Mouse (Mus musculus) heart, embryonic 14.5 days (tissue): ENCODE data around the gene Slc2a4. TPM values are rescaled to one million over a fixed set of nuclear protein-coding genes. Genes with fewer than 3 reads are reported as not detected.

Experiments
- ATAC-seq: fragments of 200-750 bp; cut with Nextera tagmentation; 2 replicates; pipeline ENCODE4 v1.8.0; 2017; ENCODE audit warnings: low read depth, moderate TSS enrichment; ENCODE audit not compliant: insufficient number of reproducible peaks, insufficient read depth, low FRiP score
- H3K27ac ChIP-seq, 2 experiments: fragments of 200-500 bp in 1 of 2; fragments of 300-500 bp in 1 of 2; sonication (generic) in 1 of 2; replicated peaks in 1 of 2; 2 replicates each; pipeline ENCODE4 v1.5.1; 2012 to 2014; ENCODE audit warnings: low read depth in 2 of 2, low read length in 2 of 2, control low read depth in 1 of 2, mild to moderate bottlenecking in 1 of 2, mixed read lengths in 1 of 2; ENCODE audit not compliant: control insufficient read depth in 1 of 2, insufficient read depth in 1 of 2
- H3K27me3 ChIP-seq: fragments of 300-500 bp; sonication (generic); 2 replicates; pipeline ENCODE4 v1.6.1; 2014; ENCODE audit warnings: mild to moderate bottlenecking, low read length, control low read depth; ENCODE audit not compliant: control insufficient read depth, insufficient read depth
- H3K36me3 ChIP-seq: fragments of 300-500 bp; sonication (generic); 2 replicates; pipeline ENCODE4 v1.6.1; 2014; ENCODE audit warnings: mild to moderate bottlenecking, control low read depth, low read length, mixed read lengths; ENCODE audit not compliant: control insufficient read depth, insufficient read depth
- H3K4me1 ChIP-seq, 2 experiments: fragments of 200-500 bp in 1 of 2; fragments of 300-500 bp in 1 of 2; sonication (generic) in 1 of 2; 2 replicates each; pipeline ENCODE4 v1.6.1; 2012 to 2014; ENCODE audit warnings: low read length in 2 of 2, control low read depth in 1 of 2, mixed read lengths in 1 of 2; ENCODE audit not compliant: control insufficient read depth in 2 of 2, insufficient read depth in 2 of 2
- H3K4me2 ChIP-seq: fragments of 300-500 bp; sonication (generic); 2 replicates; pipeline ENCODE4 v1.6.1; 2014; ENCODE audit warnings: mild to moderate bottlenecking, low read length
- H3K4me3 ChIP-seq, 2 experiments: fragments of 200-500 bp in 1 of 2; fragments of 300-500 bp in 1 of 2; sonication (generic) in 1 of 2; 2 replicates each; pipeline ENCODE4 v1.5.1; 2012 to 2014; ENCODE audit warnings: low read length in 2 of 2, mild to moderate bottlenecking in 2 of 2, control low read depth in 1 of 2, low read depth in 1 of 2, moderate library complexity in 1 of 2; ENCODE audit not compliant: control insufficient read depth in 1 of 2, insufficient read depth in 1 of 2
- H3K9ac ChIP-seq: fragments of 300-500 bp; sonication (generic); 2 replicates; pipeline ENCODE4 v1.6.1; 2014; ENCODE audit warnings: mild to moderate bottlenecking, low read length
- H3K9me3 ChIP-seq: fragments of 300-500 bp; sonication (generic); 2 replicates; pipeline ENCODE4 v1.6.1; 2016; ENCODE audit warnings: low read length, control low read depth; ENCODE audit not compliant: control insufficient read depth
- WGBS: fragments of 180-500 bp; shearing (Covaris S2); extraction: QIAGEN DNeasy Blood & Tissue Kit; methylation state at CpG from one replicate; pipeline ENCODE4 v1.1.7; 2014; 5-methylcytosine and 5-hydroxymethylcytosine counted together
- polyA plus RNA-seq: library from polyadenylated mRNA; unstranded; fragments of >200 nt; fragmentation: Nextera tagmentation; extraction: Ambion mirVana; gene quantifications from 2 replicates; pipeline ENCODE4 v1.2.1, GENCODE M21; 2014

Gene Slc2a4
- polyA plus RNA-seq, 1 experiment from 2014 or later = 28.5 TPM

DNA sequence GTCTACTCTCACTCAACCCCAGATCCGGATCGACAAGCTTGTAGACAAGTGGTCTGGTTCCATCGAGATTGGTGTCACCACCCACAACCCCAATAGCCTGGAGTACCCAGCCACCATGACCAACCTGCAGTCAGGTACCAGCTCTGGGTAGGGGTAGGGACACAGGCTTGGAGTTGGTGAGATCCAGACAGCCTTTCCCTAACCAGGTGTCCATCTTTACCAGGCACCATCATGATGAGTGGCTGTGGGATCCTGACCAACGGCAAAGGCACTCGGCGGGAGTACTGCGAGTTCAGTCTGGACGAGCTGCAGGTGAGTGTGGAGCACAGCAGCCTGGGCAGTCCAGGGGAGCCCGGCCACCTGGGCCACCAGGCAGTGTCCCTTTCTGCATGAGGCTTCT, 43.7 kb downstream of the Slc2a4 start:
- H3K9ac ChIP-seq = no peak overlapping the region
- peaks cover 64% of the 10 kb centered on the region for H3K36me3 ChIP-seq
- WGBS = 91% methylated on average over 9 of the region's 9 CpGs

DNA sequence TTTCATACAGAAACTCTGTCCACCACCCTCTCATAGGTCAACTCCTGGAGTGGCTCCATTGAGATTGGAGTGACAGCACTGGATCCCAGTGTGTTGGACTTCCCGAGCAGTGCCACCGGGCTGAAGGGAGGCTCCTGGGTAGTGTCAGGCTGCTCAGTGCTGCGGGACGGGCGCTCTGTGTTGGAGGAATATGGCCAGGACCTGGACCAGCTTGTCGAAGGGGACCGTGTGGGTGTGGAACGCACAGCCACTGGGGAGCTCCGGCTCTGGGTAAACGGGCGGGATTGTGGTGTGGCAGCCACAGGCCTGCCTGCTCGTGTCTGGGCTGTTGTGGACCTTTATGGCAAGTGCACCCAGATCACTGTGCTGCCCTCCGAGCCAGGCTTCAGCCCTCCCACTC, 45.0 kb downstream of the Slc2a4 start:
- Histone ChIP-seq H3K36me3 (peaks cover 51% of the 10 kb centered on the region), H3K27ac (no peak overlapping the region), H3K9ac (peak overlapping the region; percentile 94), H3K4me1 (peaks cover 14 to 27% of the 10 kb centered on the region in 2 experiments), H3K27me3 (no peaks in the 10 kb centered on the region), H3K9me3 (no peaks in the 10 kb centered on the region), H3K4me2 (peak overlapping the region; percentile 99), H3K4me3 (peak overlapping the region in 1 of 2 experiments; percentile 85; a peak in 1 of 4 replicates)
- 83% methylated on average over 13 of the region's 13 CpGs for WGBS
- ATAC-seq = no peak

More for the DNA sequence above, 43.7 kb downstream of the Slc2a4 start:
- Histone ChIP-seq H3K4me1 (peaks cover 13 to 19% of the 10 kb centered on the region in 2 experiments), H3K9me3 (no peaks in the 10 kb centered on the region), H3K4me3 (no peak overlapping the region), H3K27me3 (no peaks in the 10 kb centered on the region), H3K4me2 (no peak overlapping the region), H3K27ac (no peak overlapping the region)
- no peak for ATAC-seq

DNA sequence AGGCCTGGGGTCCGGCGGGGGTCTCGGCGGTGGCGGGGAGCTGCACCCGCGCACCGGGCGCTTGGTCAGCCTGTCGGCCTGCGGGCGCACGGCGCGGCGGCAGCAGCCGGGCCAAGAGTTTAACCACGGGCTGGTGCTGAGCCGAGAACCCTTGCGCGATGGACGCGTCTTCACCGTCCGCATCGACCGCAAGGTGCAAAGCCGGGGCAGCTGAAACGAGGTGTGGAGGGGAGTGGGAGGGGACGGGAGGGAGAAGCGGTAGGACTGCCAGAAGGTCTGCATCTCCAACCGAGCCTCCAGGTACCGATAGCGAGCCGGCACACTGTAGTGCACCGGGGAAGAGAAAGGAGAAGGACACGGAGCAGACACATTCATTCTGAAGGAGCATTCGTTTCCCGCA, 46.0 kb downstream of the Slc2a4 start:
- peaks cover 41% of the 10 kb centered on the region for H3K36me3 ChIP-seq
- no peaks in the 10 kb centered on the region for H3K27me3 ChIP-seq
- peaks cover 14 to 27% of the 10 kb centered on the region in 2 experiments for H3K4me1 ChIP-seq
- H3K9me3 ChIP-seq = no peaks in the 10 kb centered on the region
- H3K4me2 ChIP-seq = peak overlapping the region; percentile 99
- WGBS = under 1% methylated on average over 38 of the region's 39 CpGs
- H3K4me3 ChIP-seq = peak overlapping the region; percentile 71 to 85
- peak overlapping the region; percentile 94 for H3K9ac ChIP-seq
- no peak for ATAC-seq
- peak overlapping the region; percentile 31 to 94 for H3K27ac ChIP-seq

DNA sequence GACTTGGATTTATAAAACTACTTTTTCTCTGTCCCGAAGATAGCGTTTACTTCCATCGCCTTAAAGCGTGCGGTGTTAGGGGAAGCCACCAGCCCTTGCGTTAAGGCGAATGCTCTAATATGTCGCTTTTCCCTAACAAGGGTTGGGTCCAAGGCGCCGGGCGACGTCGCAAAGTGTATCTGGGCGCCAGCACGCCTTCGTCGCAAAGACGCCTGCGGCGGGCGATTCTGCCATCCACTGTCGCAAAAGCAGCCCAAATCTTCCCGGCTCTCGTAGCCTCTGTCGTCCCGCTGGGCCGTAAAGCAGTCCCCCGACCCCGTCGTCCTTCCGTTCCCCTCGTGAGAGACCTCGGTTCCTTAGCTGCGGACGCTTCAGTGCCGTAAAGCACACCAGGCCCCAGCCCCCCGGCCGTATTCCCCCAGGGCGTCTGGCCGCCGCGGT, 46.6 kb downstream of the Slc2a4 start:
- peak overlapping the region; percentile 99 for H3K4me2 ChIP-seq
- peak overlapping the region; percentile 94 for H3K9ac ChIP-seq
- H3K9me3 ChIP-seq = no peaks in the 10 kb centered on the region
- under 1% methylated on average over 42 of the region's 42 CpGs for WGBS
- peaks cover 14 to 27% of the 10 kb centered on the region in 2 experiments for H3K4me1 ChIP-seq
- H3K27ac ChIP-seq = peak overlapping the region; percentile 94 to 99
- H3K36me3 ChIP-seq = peaks cover 35% of the 10 kb centered on the region
- peak overlapping the region; percentile 71 to 85 for H3K4me3 ChIP-seq
- ATAC-seq = peak; percentile 74
- no peaks in the 10 kb centered on the region for H3K27me3 ChIP-seq

DNA sequence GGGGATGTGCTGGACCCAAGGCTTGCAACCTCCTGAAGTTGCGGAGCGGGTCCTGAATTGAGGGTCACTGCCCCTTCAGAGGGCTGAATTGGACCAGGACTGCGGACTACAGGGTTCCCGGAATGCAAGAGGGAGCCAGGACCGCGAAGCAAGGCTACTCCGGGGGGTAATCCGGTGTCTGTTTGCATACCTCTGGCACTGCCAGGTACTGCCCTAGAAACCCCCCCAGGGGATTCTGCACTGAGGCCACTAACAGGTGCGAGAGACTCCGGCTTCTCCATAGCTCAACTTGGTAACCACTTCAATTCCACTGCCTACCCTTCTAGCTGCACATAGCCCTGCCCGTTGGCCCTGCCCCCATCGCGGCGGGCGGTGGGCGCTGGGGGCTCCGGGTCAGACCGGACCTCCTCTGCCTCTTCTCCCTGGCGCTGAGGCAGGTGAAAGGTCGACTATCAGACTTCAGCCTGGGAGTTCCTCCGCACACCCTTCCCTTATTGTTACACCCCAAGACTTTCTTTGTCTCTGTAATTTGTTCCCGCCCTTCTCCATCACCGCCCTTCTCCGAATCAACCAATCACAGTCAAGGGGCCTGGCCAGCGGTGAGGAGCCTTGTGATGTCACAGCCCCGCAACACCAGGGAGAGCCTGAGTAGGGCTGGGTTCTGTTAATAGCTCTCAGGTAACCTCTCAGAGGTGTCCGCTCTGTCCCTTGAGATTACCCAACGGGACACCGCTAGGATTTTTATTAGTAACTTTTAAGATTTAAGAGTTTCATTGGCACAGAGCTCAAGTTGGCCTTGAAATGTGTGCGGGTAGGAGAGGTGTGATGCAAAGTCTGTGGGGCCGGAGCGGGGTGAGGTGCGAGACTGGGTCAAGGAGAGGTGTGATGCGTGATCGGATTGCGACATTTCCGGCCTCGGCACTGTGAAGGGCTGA, 47.2 kb downstream of the Slc2a4 start, which contains the start of the genes 2810408A11Rik and Neurl4:
Gene 2810408A11Rik, minus strand, starts transcription at position 517 of the 935 bp plus-strand sequence.
Gene Neurl4, plus strand, starts transcription at position 602 of the 935 bp plus-strand sequence.
- H3K4me2 ChIP-seq = peak within 1 kb of the TSS; percentile 99
- peak within 1 kb of the TSS; percentile 94 for H3K9ac ChIP-seq
- ATAC-seq = peak; percentile 86
- peaks cover 14 to 27% of the 10 kb centered on the region in 2 experiments for H3K4me1 ChIP-seq
- no peaks in the 10 kb centered on the region for H3K9me3 ChIP-seq
- H3K36me3 ChIP-seq = peaks cover 29% of the 10 kb centered on the region
- peak within 1 kb of the TSS; percentile 94 to 99 for H3K27ac ChIP-seq
- under 1% methylated on average over 38 of the region's 38 CpGs for WGBS
- H3K4me3 ChIP-seq = peak within 1 kb of the TSS; percentile 71 to 85
- H3K27me3 ChIP-seq = no peaks in the 10 kb centered on the region

DNA sequence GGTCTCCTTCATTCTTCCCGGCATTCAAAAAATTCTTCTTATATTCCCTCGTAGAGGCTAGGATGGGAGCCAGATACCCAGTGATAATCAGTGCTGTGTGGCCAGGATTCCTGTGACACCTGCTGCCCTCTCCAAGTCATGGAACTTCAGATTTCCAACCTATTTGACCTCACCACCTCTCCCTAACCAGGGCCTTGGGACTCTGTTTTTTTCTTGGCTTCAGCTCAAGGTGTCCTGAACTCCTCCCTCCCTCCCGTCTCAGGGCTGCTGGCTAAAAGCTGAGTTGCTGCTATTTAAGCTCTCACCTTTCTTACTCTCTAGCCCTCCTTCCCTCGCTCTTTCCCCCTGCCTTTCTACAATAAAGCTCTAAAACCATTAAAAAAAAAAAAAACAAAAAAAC, 48.1 kb downstream of the Slc2a4 start:
- peaks cover 14 to 27% of the 10 kb centered on the region in 2 experiments for H3K4me1 ChIP-seq
- peaks cover 20% of the 10 kb centered on the region for H3K36me3 ChIP-seq
- peak overlapping the region; percentile 71 to 85; a peak in 3 of 4 replicates for H3K4me3 ChIP-seq
- 22% methylated on average over 4 of the region's 4 CpGs for WGBS
- no peaks in the 10 kb centered on the region for H3K9me3 ChIP-seq
- H3K27me3 ChIP-seq = no peaks in the 10 kb centered on the region
- no peak for ATAC-seq
- H3K9ac ChIP-seq = peak overlapping the region; percentile 94
- peak overlapping the region; percentile 99 for H3K4me2 ChIP-seq
- no peak overlapping the region for H3K27ac ChIP-seq

DNA sequence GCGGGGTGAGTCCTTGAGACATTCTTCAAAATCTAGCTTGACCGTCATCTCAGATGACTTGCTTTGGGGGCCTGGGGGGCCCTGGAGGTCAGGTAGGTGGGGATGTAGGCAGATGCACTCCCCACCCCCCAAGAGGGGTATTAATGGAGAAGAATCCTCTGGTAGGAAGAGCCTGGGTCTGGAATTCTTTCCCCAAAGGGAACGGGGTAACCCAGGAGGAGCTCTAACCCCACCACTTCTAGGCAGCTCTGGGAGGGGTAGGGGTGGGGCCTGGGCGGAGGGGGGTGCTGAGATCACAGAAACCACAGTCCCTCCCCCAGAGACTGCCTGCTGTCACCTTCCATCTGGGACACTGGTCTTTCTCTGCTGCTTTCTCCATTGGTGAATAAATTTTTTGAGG, 52.7 kb downstream of the Slc2a4 start, which contains the start of gene Acap1:
Gene Acap1, minus strand, starts transcription at position 249 of the 400 bp plus-strand sequence.
- H3K4me1 ChIP-seq = peaks cover 24 to 28% of the 10 kb centered on the region in 2 experiments
- H3K4me2 ChIP-seq = no peak within 1 kb of the TSS
- H3K27me3 ChIP-seq = no peaks in the 10 kb centered on the region
- no peak for ATAC-seq
- H3K36me3 ChIP-seq = no peaks in the 10 kb centered on the region
- no peak within 1 kb of the TSS for H3K27ac ChIP-seq
- H3K4me3 ChIP-seq = no peak within 1 kb of the TSS
- WGBS = 63% methylated on average over 4 of the region's 4 CpGs
- no peak within 1 kb of the TSS for H3K9ac ChIP-seq
- no peaks in the 10 kb centered on the region for H3K9me3 ChIP-seq
